Mouse (Mus musculus): ENCODE results near the gene Smtnl1. TPM values are rescaled to one million over a fixed set of nuclear protein-coding genes. Genes with fewer than 3 reads are reported as not detected.
A peak's percentile ranks its signal among the peaks of the same experiment; 100 is the strongest.

Gene Smtnl1
- polyA plus RNA-seq, 1 experiment from 2014 or later = not detected

DNA sequence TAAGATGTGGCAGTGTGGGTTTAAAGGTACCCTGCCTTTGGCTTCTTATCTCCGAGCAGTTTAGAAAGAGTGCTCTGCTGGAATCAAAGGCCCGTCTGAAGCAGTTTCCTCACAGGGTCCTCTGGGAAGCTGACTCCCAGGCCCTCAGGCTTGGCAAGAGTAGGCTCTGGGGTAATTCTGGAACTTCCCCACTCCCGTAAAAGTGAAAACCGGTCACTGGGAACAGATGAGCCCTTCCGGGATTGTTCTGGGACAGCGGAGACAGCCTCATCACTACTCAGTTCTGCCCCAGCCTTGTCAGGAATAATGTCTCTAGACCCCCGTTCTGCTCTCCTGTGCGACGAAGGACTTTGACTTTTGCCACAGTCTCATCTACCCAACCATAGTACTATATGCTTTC lies 32.0 kb downstream of the Smtnl1 start:
- DNase-seq (ENCODE audit: low spot score) (no peak), ATAC-seq (no peak)
- no peak overlapping the region for H3K4me2 ChIP-seq (ENCODE audit: low read length)
- no peak overlapping the region for H3K4me3 ChIP-seq (ENCODE audit: low read depth, low read length)
- H3K9ac ChIP-seq (ENCODE audit: low read length) = no peak overlapping the region
- WGBS = 63% methylated on average over 9 of the region's 9 CpGs
- no peak overlapping the region for H3K27ac ChIP-seq (ENCODE audit: low read depth, low read length)
- no peaks in the 10 kb centered on the region for H3K9me3 ChIP-seq (replicated peaks; ENCODE audit: control insufficient read depth, low read length)
- no peaks in the 10 kb centered on the region for H3K36me3 ChIP-seq (ENCODE audit: control insufficient read depth, insufficient read depth, low read length)
- H3K4me1 ChIP-seq (ENCODE audit: control insufficient read depth, insufficient read depth, low read length) = no peaks in the 10 kb centered on the region
- no peaks in the 10 kb centered on the region for H3K27me3 ChIP-seq (replicated peaks; ENCODE audit: control insufficient read depth, insufficient read depth, low read length)

GRCm38 (mm10) chr2:84788316-84788715 lies 34.1 kb downstream of the Smtnl1 start:
- ATAC-seq (no peak), DNase-seq (ENCODE audit: low spot score) (no peak)
- Histone ChIP-seq H3K36me3 (ENCODE audit: control insufficient read depth, insufficient read depth, low read length) (no peaks in the 10 kb centered on the region), H3K27me3 (replicated peaks; ENCODE audit: control insufficient read depth, insufficient read depth, low read length) (no peaks in the 10 kb centered on the region), H3K4me3 (ENCODE audit: low read depth, low read length) (no peak overlapping the region), H3K9ac (ENCODE audit: low read length) (no peak overlapping the region), H3K4me2 (ENCODE audit: low read length) (no peak overlapping the region), H3K4me1 (ENCODE audit: control insufficient read depth, insufficient read depth, low read length) (no peaks in the 10 kb centered on the region), H3K27ac (ENCODE audit: low read depth, low read length) (no peak overlapping the region), H3K9me3 (replicated peaks; ENCODE audit: control insufficient read depth, low read length) (no peaks in the 10 kb centered on the region)
- WGBS = 86% methylated on average over 3 of the region's 3 CpGs

- Histone ChIP-seq H3K27me3 (replicated peaks; ENCODE audit: control insufficient read depth, insufficient read depth, low read length) (no peaks in the 10 kb centered on the region), H3K27ac (ENCODE audit: low read depth, low read length) (no peak overlapping the region), H3K4me3 (ENCODE audit: low read depth, low read length) (no peak overlapping the region), H3K4me2 (ENCODE audit: low read length) (no peak overlapping the region), H3K9me3 (replicated peaks; ENCODE audit: control insufficient read depth, low read length) (no peaks in the 10 kb centered on the region), H3K4me1 (ENCODE audit: control insufficient read depth, insufficient read depth, low read length) (no peaks in the 10 kb centered on the region), H3K36me3 (ENCODE audit: control insufficient read depth, insufficient read depth, low read length) (no peaks in the 10 kb centered on the region), H3K9ac (ENCODE audit: low read length) (no peak overlapping the region)
- no peak for ATAC-seq
- 91% methylated on average over 3 of the region's 3 CpGs for WGBS
- no peak for DNase-seq (ENCODE audit: low spot score)
These were observed 38.4 kb downstream of the Smtnl1 start for GRCm38 (mm10) chr2:84783840-84784566.

DNA sequence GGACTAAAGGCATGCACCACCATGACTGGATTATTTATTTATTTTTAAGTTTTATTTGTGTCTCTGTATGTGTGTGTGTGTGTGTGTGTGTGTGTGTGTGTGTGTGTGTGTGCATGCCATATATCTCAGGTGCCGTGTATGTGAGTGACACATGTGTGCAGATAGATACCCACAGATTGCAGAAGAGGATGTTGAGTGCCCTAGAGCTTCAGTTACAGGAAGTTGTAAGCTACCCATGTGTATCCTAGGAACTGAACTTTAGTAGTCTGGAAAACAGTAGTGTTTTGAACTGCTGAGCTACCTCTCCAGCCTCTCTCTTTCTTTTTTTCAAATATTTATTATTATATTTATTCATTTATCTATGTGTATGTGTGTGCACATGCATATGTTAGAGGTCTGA lies 39.1 kb downstream of the Smtnl1 start:
- H3K9me3 ChIP-seq (replicated peaks; ENCODE audit: control insufficient read depth, low read length) = no peaks in the 10 kb centered on the region
- no peak overlapping the region for H3K27ac ChIP-seq (ENCODE audit: low read depth, low read length)
- H3K4me2 ChIP-seq (ENCODE audit: low read length) = no peak overlapping the region
- ATAC-seq = no peak
- H3K9ac ChIP-seq (ENCODE audit: low read length) = no peak overlapping the region
- no peaks in the 10 kb centered on the region for H3K4me1 ChIP-seq (ENCODE audit: control insufficient read depth, insufficient read depth, low read length)
- WGBS = 86% methylated on average over 1 of the region's 1 CpGs
- H3K4me3 ChIP-seq (ENCODE audit: low read depth, low read length) = no peak overlapping the region
- no peaks in the 10 kb centered on the region for H3K27me3 ChIP-seq (replicated peaks; ENCODE audit: control insufficient read depth, insufficient read depth, low read length)
- no peaks in the 10 kb centered on the region for H3K36me3 ChIP-seq (ENCODE audit: control insufficient read depth, insufficient read depth, low read length)
- DNase-seq (ENCODE audit: low spot score) = no peak

- no peak overlapping the region for H3K27ac ChIP-seq (ENCODE audit: low read depth, low read length)
- no peaks in the 10 kb centered on the region for H3K36me3 ChIP-seq (ENCODE audit: control insufficient read depth, insufficient read depth, low read length)
- ATAC-seq (no peak), DNase-seq (ENCODE audit: low spot score) (no peak)
- H3K9ac ChIP-seq (ENCODE audit: low read length) = no peak overlapping the region
- H3K9me3 ChIP-seq (replicated peaks; ENCODE audit: control insufficient read depth, low read length) = no peaks in the 10 kb centered on the region
- H3K27me3 ChIP-seq (replicated peaks; ENCODE audit: control insufficient read depth, insufficient read depth, low read length) = no peaks in the 10 kb centered on the region
- H3K4me3 ChIP-seq (ENCODE audit: low read depth, low read length) = no peak overlapping the region
- WGBS = 58% methylated on average over 6 of the region's 6 CpGs
- H3K4me1 ChIP-seq (ENCODE audit: control insufficient read depth, insufficient read depth, low read length) = peaks cover 9% of the 10 kb centered on the region
- H3K4me2 ChIP-seq (ENCODE audit: low read length) = no peak overlapping the region
These were observed 43.2 kb downstream of the Smtnl1 start for GRCm38 (mm10) chr2:84779210-84779609.

DNA sequence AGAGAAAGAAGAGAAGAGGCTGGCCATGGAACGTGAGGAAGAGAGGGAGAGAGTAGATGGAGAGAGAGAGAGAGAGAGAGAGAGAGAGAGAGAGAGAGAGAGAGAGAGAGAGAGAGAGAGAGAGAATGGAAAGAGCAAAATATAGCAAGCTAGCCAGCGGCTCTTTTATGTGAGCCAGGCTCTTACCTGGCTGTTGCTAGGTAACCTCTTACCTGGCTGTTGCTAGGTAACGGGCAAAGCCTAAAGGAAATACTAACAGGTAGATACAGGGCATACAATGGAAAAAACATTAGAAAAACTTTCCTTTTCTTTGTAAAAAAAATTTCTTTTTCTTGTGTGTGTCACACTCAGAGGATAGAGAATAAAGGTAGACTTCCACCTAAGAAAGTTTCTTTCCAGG lies 44.7 kb downstream of the Smtnl1 start:
- no peaks in the 10 kb centered on the region for H3K27me3 ChIP-seq (replicated peaks; ENCODE audit: control insufficient read depth, insufficient read depth, low read length)
- peak; percentile 39 for DNase-seq (ENCODE audit: low spot score)

GRCm38 (mm10) chr2:84775665-84776064 lies 46.8 kb downstream of the Smtnl1 start:
- Histone ChIP-seq H3K36me3 (ENCODE audit: control insufficient read depth, insufficient read depth, low read length) (no peaks in the 10 kb centered on the region), H3K9me3 (replicated peaks; ENCODE audit: control insufficient read depth, low read length) (no peaks in the 10 kb centered on the region), H3K27me3 (replicated peaks; ENCODE audit: control insufficient read depth, insufficient read depth, low read length) (no peaks in the 10 kb centered on the region), H3K4me2 (ENCODE audit: low read length) (no peak overlapping the region), H3K27ac (ENCODE audit: low read depth, low read length) (no peak overlapping the region; the same call in 1 of the 2 replicates), H3K4me1 (ENCODE audit: control insufficient read depth, insufficient read depth, low read length) (peaks cover 9% of the 10 kb centered on the region), H3K4me3 (ENCODE audit: low read depth, low read length) (no peak overlapping the region), H3K9ac (ENCODE audit: low read length) (no peak overlapping the region)
- WGBS = 61% methylated on average over 6 of the region's 6 CpGs
- no peak for DNase-seq (ENCODE audit: low spot score)
- no peak for ATAC-seq

More for the DNA sequence above, 44.7 kb downstream of the Smtnl1 start:
- peaks cover 9% of the 10 kb centered on the region for H3K4me1 ChIP-seq (ENCODE audit: control insufficient read depth, insufficient read depth, low read length)
- 58% methylated on average over 3 of the region's 3 CpGs for WGBS
- no peak overlapping the region for H3K9ac ChIP-seq (ENCODE audit: low read length)
- H3K36me3 ChIP-seq (ENCODE audit: control insufficient read depth, insufficient read depth, low read length) = no peaks in the 10 kb centered on the region
- no peaks in the 10 kb centered on the region for H3K9me3 ChIP-seq (replicated peaks; ENCODE audit: control insufficient read depth, low read length)
- H3K27ac ChIP-seq (ENCODE audit: low read depth, low read length) = no peak overlapping the region
- no peak overlapping the region for H3K4me3 ChIP-seq (ENCODE audit: low read depth, low read length)
- no peak overlapping the region for H3K4me2 ChIP-seq (ENCODE audit: low read length)
- no peak for ATAC-seq

- no peaks in the 10 kb centered on the region for H3K36me3 ChIP-seq (ENCODE audit: control insufficient read depth, insufficient read depth, low read length)
- no peaks in the 10 kb centered on the region for H3K27me3 ChIP-seq (replicated peaks; ENCODE audit: control insufficient read depth, insufficient read depth, low read length)
- WGBS = 62% methylated on average over 9 of the region's 9 CpGs
- H3K4me2 ChIP-seq (ENCODE audit: low read length) = peak within 1 kb of the TSS; percentile 51
- peak within 1 kb of the TSS; percentile 74 for H3K27ac ChIP-seq (ENCODE audit: low read depth, low read length)
- peak within 1 kb of the TSS; percentile 58 for H3K9ac ChIP-seq (ENCODE audit: low read length)
- DNase-seq (ENCODE audit: low spot score) (no peak), ATAC-seq (peak; percentile 60)
- H3K9me3 ChIP-seq (replicated peaks; ENCODE audit: control insufficient read depth, low read length) = no peaks in the 10 kb centered on the region
- H3K4me1 ChIP-seq (ENCODE audit: control insufficient read depth, insufficient read depth, low read length) = peaks cover 9% of the 10 kb centered on the region
- peak within 1 kb of the TSS; percentile 21 for H3K4me3 ChIP-seq (ENCODE audit: low read depth, low read length)
These were observed 47.2 kb downstream of the Smtnl1 start, which contains the start of gene Serping1 for GRCm38 (mm10) chr2:84775241-84775640. TSS of gene Serping1 (minus strand) at chr2:84775444.

DNA sequence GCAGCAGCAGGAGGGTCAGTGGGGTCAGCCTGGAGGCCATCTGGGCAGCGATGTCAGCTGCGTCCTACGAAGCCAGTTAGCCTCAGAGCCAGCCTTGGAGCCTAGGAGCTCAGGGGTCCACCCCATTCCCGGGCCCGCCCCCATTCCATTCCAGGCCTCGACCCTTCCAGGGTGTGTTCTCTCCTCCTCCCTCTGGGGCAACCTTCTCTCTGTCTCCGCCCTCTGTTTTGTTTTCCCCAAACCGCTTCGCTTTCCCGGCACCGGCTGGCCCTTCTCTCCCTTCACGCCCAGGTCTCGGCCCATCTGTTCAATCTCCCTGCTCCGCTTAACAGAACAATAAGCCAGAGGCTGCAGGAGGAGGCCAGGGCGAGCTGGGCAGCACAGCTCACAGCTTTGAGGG lies 47.7 kb downstream of the Smtnl1 start:
- H3K4me3 ChIP-seq (ENCODE audit: low read depth, low read length) = peak overlapping the region; percentile 21
- peaks cover 9% of the 10 kb centered on the region for H3K4me1 ChIP-seq (ENCODE audit: control insufficient read depth, insufficient read depth, low read length)
- peak overlapping the region; percentile 51 for H3K4me2 ChIP-seq (ENCODE audit: low read length)
- H3K27me3 ChIP-seq (replicated peaks; ENCODE audit: control insufficient read depth, insufficient read depth, low read length) = no peaks in the 10 kb centered on the region
- H3K27ac ChIP-seq (ENCODE audit: low read depth, low read length) = peak overlapping the region; percentile 74
- ATAC-seq (peak; percentile 91), DNase-seq (ENCODE audit: low spot score) (peak; percentile 81)
- H3K9me3 ChIP-seq (replicated peaks; ENCODE audit: control insufficient read depth, low read length) = no peaks in the 10 kb centered on the region
- WGBS = 1% methylated on average over 14 of the region's 15 CpGs
- H3K36me3 ChIP-seq (ENCODE audit: control insufficient read depth, insufficient read depth, low read length) = no peaks in the 10 kb centered on the region
- peak overlapping the region; percentile 58 for H3K9ac ChIP-seq (ENCODE audit: low read length)
